Mouse (Mus musculus): ENCODE results near the gene Gja8. TPM values are rescaled to one million over a fixed set of nuclear protein-coding genes. Genes with fewer than 3 reads are reported as not detected.

Gene Gja8
- total RNA-seq, 2 experiments from 2014 or later, result not detected

- intact Hi-C loops (cut with DNase I), result no loop called here
- no peak overlapping the region for H3K27ac ChIP-seq
- H3K4me3 ChIP-seq, result no peak overlapping the region
- DNase-seq, result no peak
- no peak for TF ChIP-seq CTCF (IDR thresholded peaks at IDR 0.05)
Measured at GRCm38 (mm10) chr3:96870270-96870669, 55.5 kb downstream of the Gja8 start.

- DNase-seq, result no peak
- Histone ChIP-seq H3K27ac (no peak overlapping the region), H3K4me3 (no peak overlapping the region)
- TF ChIP-seq CTCF (IDR thresholded peaks at IDR 0.05), result no peak
- intact Hi-C loops (cut with DNase I), result no loop called here
Measured at GRCm38 (mm10) chr3:96869091-96869490, 56.7 kb downstream of the Gja8 start.

- DNase-seq, result no peak
- TF ChIP-seq CTCF (IDR thresholded peaks at IDR 0.05), result no peak
- H3K4me3 ChIP-seq, result no peak overlapping the region
Measured at GRCm38 (mm10) chr3:96868566-96868965, 57.3 kb downstream of the Gja8 start.

DNA sequence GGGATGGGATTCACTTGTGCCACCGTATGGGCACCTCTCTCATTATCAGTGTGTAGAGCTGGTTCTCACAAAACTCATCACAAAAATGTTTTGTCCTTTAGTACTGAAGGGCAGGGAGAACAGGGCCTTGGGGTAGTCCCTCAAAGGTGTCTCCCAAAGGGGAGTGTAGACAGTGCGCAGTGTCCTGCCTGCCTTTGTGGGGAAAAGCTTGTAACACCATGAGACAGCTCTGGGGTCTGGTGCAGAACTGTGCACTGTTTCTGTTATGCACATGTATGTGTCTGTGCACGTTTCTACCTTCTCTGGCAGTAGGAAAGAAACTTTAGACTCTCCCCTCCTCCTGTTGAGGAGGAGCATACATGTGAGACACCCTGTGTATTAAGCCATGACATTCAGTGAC is 58.0 kb downstream of the Gja8 start:
- Histone ChIP-seq H3K4me3 (no peak overlapping the region), H3K27ac (no peak overlapping the region)
- TF ChIP-seq CTCF (IDR thresholded peaks at IDR 0.05), result no peak
- intact Hi-C loops (cut with DNase I), result no loop called here
- DNase-seq, result no peak

More at GRCm38 (mm10) chr3:96868566-96868965, 57.3 kb downstream of the Gja8 start:
- H3K27ac ChIP-seq, result no peak overlapping the region
- intact Hi-C loops (cut with DNase I), result no loop called here

Other genes with a start within 250 kb of the Gja8 start
- 1 to 10 TPM; 5.5 to 5.6 TPM for gene Pias3, start 229.6 kb downstream of the Gja8 start, total RNA-seq (2021)
- gene Nudt17, start 217.5 kb downstream of the Gja8 start, total RNA-seq (2021), result under 1 TPM; 0.31 to 0.73 TPM
- 10 to 100 TPM; 23.2 to 24.3 TPM for gene Polr3c, start 198.4 kb downstream of the Gja8 start, total RNA-seq (2021)
- gene Rnf115, start 198.4 kb downstream of the Gja8 start, total RNA-seq (2021), result 10 to 100 TPM; 60.7 to 69.3 TPM
- gene Pdzk1, start 96.7 kb downstream of the Gja8 start, total RNA-seq (2021), result not detected
- not detected for gene Cd160, start 96.7 kb downstream of the Gja8 start, total RNA-seq (2021)
- 1 to 10 TPM; 1.9 to 2.7 TPM for gene Gja5, start 21.3 kb downstream of the Gja8 start, total RNA-seq (2021)
- gene Gpr89, start 20.7 kb downstream of the Gja8 start, total RNA-seq (2021), result 10 to 100 TPM; 17.3 to 17.8 TPM
- gene Acp6, start 232.8 kb upstream of the Gja8 start, total RNA-seq (2021), result 10 to 100 TPM; 23.5 to 27.0 TPM